Mouse (Mus musculus): ENCODE measurements at regions not wholly inside any gene's neighbourhood (a gene's known extent, or its start where the extent isn't known, plus 50 kb on each side); places are given as distances from the start of the nearest gene placed in this dataset.
A peak's percentile ranks its signal among the peaks of the same experiment; 100 is the strongest.

DNA sequence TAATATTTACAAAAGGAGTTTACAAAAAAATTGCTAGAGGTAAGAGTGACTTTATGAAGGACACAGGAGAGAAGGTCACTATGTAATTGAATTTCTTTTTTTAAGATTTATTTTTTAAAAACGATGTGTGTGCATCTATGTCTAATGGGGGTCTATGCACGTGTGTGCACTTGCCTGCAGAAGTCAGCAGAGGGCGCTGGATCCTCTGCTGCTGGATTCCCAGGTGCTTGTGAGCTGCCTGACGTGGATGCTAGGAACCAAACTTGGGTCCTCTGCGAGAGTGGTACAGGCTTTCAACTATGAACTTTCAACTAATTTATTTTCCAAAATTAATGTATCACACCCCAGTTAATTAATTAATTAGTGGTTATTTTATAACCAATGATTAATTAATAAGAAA, 85.0 kb downstream of the Glrx3 start:
- H3K9ac ChIP-seq (ENCODE audit: low read depth, low read length) = no peak overlapping the region
- no peaks in the 10 kb centered on the region for H3K79me2 ChIP-seq (replicated peaks; ENCODE audit: control insufficient read depth, insufficient read depth, low read length)
- no peaks in the 10 kb centered on the region for H3K27me3 ChIP-seq (ENCODE audit: control insufficient read depth, insufficient read depth, low read length)
- intact Hi-C loops (cut with DNase I) = no loop called here
- no peaks in the 10 kb centered on the region for H3K36me3 ChIP-seq (ENCODE audit: control insufficient read depth, insufficient read depth, low read length)
- H3K4me1 ChIP-seq (ENCODE audit: control insufficient read depth, insufficient read depth, low read length) = no peaks in the 10 kb centered on the region
- no peak overlapping the region for H3K4me3 ChIP-seq
- TF ChIP-seq POLR2A (IDR thresholded peaks at IDR 0.05; ENCODE audit: insufficient read depth, low read depth, low read length) (no peak), CTCF (IDR thresholded peaks at IDR 0.05) (no peak), EP300 (IDR thresholded peaks at IDR 0.05; ENCODE audit: insufficient read depth, low read depth, low read length) (no peak)
- no peak overlapping the region for H3K27ac ChIP-seq
- 73% methylated on average over 5 of the region's 5 CpGs for WGBS
- DNase-seq = no peak

DNA sequence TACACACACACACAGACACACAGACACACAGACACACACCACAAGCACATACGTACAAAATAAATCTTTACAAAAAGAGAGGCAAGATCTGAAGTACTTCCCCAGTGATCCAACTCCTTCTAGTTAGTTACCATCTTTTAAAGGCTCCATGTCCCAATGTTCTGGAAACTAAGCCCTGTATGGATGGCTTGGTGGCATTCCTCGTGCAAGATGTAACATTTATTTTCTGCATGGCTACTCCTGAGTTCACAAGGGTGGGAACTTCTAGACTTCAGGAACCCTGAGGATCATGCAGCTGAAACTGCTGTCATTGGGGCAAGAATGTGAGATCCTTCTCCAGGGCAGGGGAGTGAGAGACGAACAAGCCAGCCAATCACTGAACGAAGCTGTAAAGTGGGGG, 96.1 kb downstream of the Glrx3 start:
- DNase-seq = no peak
- Histone ChIP-seq H3K79me2 (replicated peaks; ENCODE audit: control insufficient read depth, insufficient read depth, low read length) (no peaks in the 10 kb centered on the region), H3K4me3 (no peak overlapping the region), H3K9ac (ENCODE audit: low read depth, low read length) (no peak overlapping the region), H3K4me1 (ENCODE audit: control insufficient read depth, insufficient read depth, low read length) (no peaks in the 10 kb centered on the region), H3K27me3 (ENCODE audit: control insufficient read depth, insufficient read depth, low read length) (0 out of 2 replicates have a peak, but pooled peaks cover 1% of the 10 kb centered on the region), H3K27ac (no peak overlapping the region), H3K36me3 (ENCODE audit: control insufficient read depth, insufficient read depth, low read length) (no peaks in the 10 kb centered on the region)
- 66% methylated on average over 4 of the region's 4 CpGs for WGBS
- no peak for TF ChIP-seq CTCF (IDR thresholded peaks at IDR 0.05)
- TF ChIP-seq POLR2A (IDR thresholded peaks at IDR 0.05; ENCODE audit: insufficient read depth, low read depth, low read length) = no peak
- no peak for TF ChIP-seq EP300 (IDR thresholded peaks at IDR 0.05; ENCODE audit: insufficient read depth, low read depth, low read length)
- intact Hi-C loops (cut with DNase I) = no loop called here

DNA sequence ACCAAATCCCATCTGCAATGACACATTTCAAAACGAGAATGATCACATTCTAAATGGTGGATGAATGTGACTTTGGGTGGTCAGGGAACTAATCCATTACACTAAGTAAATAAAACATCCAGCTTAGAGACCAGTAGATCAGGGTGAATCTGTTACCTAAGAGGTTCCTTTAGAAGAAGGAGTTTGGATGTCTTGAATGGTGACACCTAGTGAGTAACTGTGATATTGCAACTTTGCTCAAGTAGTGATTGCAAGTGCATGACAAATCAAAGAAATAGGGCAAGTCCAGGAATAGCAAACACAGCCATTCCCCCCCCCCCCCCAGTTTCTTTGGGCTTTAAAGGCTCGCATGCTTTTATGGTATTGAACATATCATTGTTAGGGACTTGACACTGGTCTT, 112.6 kb downstream of the Glrx3 start:
- no peak for DNase-seq
- 16% methylated on average over 2 of the region's 2 CpGs for WGBS
- H3K36me3 ChIP-seq (ENCODE audit: control insufficient read depth, insufficient read depth, low read length) = no peaks in the 10 kb centered on the region
- H3K27me3 ChIP-seq (ENCODE audit: control insufficient read depth, insufficient read depth, low read length) = no peaks in the 10 kb centered on the region
- H3K79me2 ChIP-seq (replicated peaks; ENCODE audit: control insufficient read depth, insufficient read depth, low read length) = no peaks in the 10 kb centered on the region
- H3K4me3 ChIP-seq = no peak overlapping the region
- H3K9ac ChIP-seq (ENCODE audit: low read depth, low read length) = no peak overlapping the region
- intact Hi-C loops (cut with DNase I) = loop anchor here (1.0 kb wide), 1 partner anchor 72 kb away; no protein-coding TSS in a partner anchor
- H3K27ac ChIP-seq = no peak overlapping the region
- H3K4me1 ChIP-seq (ENCODE audit: control insufficient read depth, insufficient read depth, low read length) = no peaks in the 10 kb centered on the region
- TF ChIP-seq CTCF (IDR thresholded peaks at IDR 0.05) (peak; percentile 71), POLR2A (IDR thresholded peaks at IDR 0.05; ENCODE audit: insufficient read depth, low read depth, low read length) (no peak), EP300 (IDR thresholded peaks at IDR 0.05; ENCODE audit: insufficient read depth, low read depth, low read length) (no peak)

GRCm38 (mm10) chr7:137552551-137553198, 115.3 kb downstream of the Glrx3 start:
- Histone ChIP-seq H3K27me3 (ENCODE audit: control insufficient read depth, insufficient read depth, low read length) (no peaks in the 10 kb centered on the region), H3K4me3 (no peak overlapping the region), H3K4me1 (ENCODE audit: control insufficient read depth, insufficient read depth, low read length) (no peaks in the 10 kb centered on the region), H3K79me2 (replicated peaks; ENCODE audit: control insufficient read depth, insufficient read depth, low read length) (no peaks in the 10 kb centered on the region), H3K27ac (no peak overlapping the region), H3K9ac (ENCODE audit: low read depth, low read length) (no peak overlapping the region), H3K36me3 (ENCODE audit: control insufficient read depth, insufficient read depth, low read length) (no peaks in the 10 kb centered on the region)
- intact Hi-C loops (cut with DNase I) = no loop called here
- no peak for TF ChIP-seq EP300 (IDR thresholded peaks at IDR 0.05; ENCODE audit: insufficient read depth, low read depth, low read length)
- no peak for TF ChIP-seq CTCF (IDR thresholded peaks at IDR 0.05)
- TF ChIP-seq POLR2A (IDR thresholded peaks at IDR 0.05; ENCODE audit: insufficient read depth, low read depth, low read length) = no peak
- no peak for DNase-seq
- 67% methylated on average over 5 of the region's 5 CpGs for WGBS

GRCm38 (mm10) chr7:137555481-137555880, 118.1 kb downstream of the Glrx3 start:
- intact Hi-C loops (cut with DNase I) = no loop called here
- WGBS = 42% methylated on average over 2 of the region's 2 CpGs
- peak in 1 of 2 experiments; percentile 4 for DNase-seq
- Histone ChIP-seq H3K27me3 (ENCODE audit: control insufficient read depth, insufficient read depth, low read length) (no peaks in the 10 kb centered on the region), H3K27ac (no peak overlapping the region), H3K79me2 (replicated peaks; ENCODE audit: control insufficient read depth, insufficient read depth, low read length) (no peaks in the 10 kb centered on the region), H3K4me1 (ENCODE audit: control insufficient read depth, insufficient read depth, low read length) (no peaks in the 10 kb centered on the region), H3K4me3 (no peak overlapping the region), H3K36me3 (ENCODE audit: control insufficient read depth, insufficient read depth, low read length) (no peaks in the 10 kb centered on the region), H3K9ac (ENCODE audit: low read depth, low read length) (no peak overlapping the region)
- no peak for TF ChIP-seq EP300 (IDR thresholded peaks at IDR 0.05; ENCODE audit: insufficient read depth, low read depth, low read length)
- TF ChIP-seq POLR2A (IDR thresholded peaks at IDR 0.05; ENCODE audit: insufficient read depth, low read depth, low read length) = no peak
- TF ChIP-seq CTCF (IDR thresholded peaks at IDR 0.05) = no peak

GRCm38 (mm10) chr7:137557439-137557838, 120.0 kb downstream of the Glrx3 start:
- intact Hi-C loops (cut with DNase I) = no loop called here
- Histone ChIP-seq H3K27me3 (ENCODE audit: control insufficient read depth, insufficient read depth, low read length) (no peaks in the 10 kb centered on the region), H3K79me2 (replicated peaks; ENCODE audit: control insufficient read depth, insufficient read depth, low read length) (no peaks in the 10 kb centered on the region), H3K27ac (no peak overlapping the region), H3K4me3 (no peak overlapping the region), H3K36me3 (ENCODE audit: control insufficient read depth, insufficient read depth, low read length) (no peaks in the 10 kb centered on the region), H3K4me1 (ENCODE audit: control insufficient read depth, insufficient read depth, low read length) (no peaks in the 10 kb centered on the region), H3K9ac (ENCODE audit: low read depth, low read length) (no peak overlapping the region)
- DNase-seq = no peak
- WGBS = 90% methylated on average over 3 of the region's 3 CpGs
- TF ChIP-seq CTCF (IDR thresholded peaks at IDR 0.05) (no peak), POLR2A (IDR thresholded peaks at IDR 0.05; ENCODE audit: insufficient read depth, low read depth, low read length) (no peak)

All from heart, adult 2 months (tissue).